Mouse (Mus musculus): ENCODE measurements around the gene Dynlt1c. TPM values are rescaled to one million over a fixed set of nuclear protein-coding genes. Genes with fewer than 3 reads are reported as not detected.
"Not testable (repeated sequence)": the region's sequence is repeated elsewhere in the genome, so short reads cannot be mapped to it uniquely, and the experiment has no call there.

Gene Dynlt1c
- polyA plus RNA-seq, 1 experiment from 2014 or later, result 70.8 TPM

DNA sequence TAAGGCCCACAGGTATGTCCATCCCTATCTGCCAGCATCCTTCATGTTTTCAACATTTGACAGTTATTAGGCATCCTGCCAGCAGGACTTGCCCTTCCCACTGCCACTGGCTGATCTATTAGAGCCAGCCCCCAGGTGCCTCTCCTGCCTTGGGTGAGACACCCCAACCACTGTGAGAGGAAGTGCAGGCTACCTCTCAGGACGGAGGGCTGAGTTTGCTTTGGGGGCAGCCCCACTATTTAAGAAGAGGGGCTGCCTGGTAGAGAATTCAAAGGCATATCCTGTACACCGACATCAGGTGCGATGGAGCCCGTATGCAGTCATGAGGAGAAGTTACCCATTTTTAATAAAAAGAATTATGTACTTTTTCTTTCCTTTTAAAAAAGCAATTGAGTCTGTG is 44.2 kb downstream of the Dynlt1c start:
- ATAC-seq (ENCODE audit: low FRiP score); H3K27ac ChIP-seq; H3K36me3 ChIP-seq; H3K27me3 ChIP-seq; H3K4me2 ChIP-seq (replicated peaks); H3K9ac ChIP-seq; H3K4me1 ChIP-seq; H3K4me3 ChIP-seq; H3K9me3 ChIP-seq (replicated peaks): not testable (repeated sequence)
- WGBS, result 83% methylated on average over 4 of the region's 4 CpGs

DNA sequence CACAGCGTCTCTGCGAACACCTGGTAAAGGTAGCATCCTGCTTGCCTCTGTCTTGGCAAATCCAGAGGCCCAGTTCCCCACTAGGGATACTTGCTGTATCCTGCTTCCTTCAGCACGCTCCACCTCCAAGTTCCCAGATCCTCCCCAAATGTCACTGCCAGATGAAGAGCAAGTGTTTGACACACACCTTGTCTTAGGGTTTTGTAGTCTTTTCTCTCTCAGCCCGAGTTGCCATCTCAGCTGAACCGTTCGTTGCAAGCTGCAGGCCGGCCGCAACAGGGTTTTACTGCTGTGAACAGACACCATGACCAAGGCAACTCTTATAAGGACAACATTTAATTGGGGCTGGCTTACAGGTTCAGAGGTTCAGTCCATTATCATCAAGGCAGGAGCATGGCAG is 45.4 kb downstream of the Dynlt1c start:
- not testable (repeated sequence) for H3K4me2 ChIP-seq (replicated peaks); H3K27me3 ChIP-seq; H3K4me3 ChIP-seq; H3K9me3 ChIP-seq (replicated peaks); H3K9ac ChIP-seq; H3K4me1 ChIP-seq; H3K27ac ChIP-seq; ATAC-seq (ENCODE audit: low FRiP score); H3K36me3 ChIP-seq
- WGBS, result 97% methylated on average over 8 of the region's 8 CpGs

DNA sequence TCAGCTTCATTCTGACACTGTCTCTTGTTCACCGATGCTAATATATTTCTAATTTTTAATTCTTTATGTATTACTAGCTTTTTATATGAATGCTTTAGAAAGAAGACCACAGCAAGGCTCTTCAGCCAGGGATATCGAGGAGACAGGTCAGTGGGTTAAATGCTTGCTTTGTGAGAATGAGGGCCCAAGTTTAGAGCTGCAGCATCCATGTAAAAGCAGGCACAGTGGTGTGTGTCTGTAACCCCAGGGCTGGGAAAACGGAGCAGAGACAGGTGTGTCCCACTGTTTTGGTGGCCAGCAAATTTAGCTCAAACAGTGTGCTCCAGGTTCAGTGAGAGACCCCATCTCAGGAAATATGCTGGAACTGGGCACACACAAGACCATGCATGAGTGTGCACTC is 46.0 kb downstream of the Dynlt1c start:
- H3K27me3 ChIP-seq; H3K4me2 ChIP-seq (replicated peaks); ATAC-seq (ENCODE audit: low FRiP score); H3K27ac ChIP-seq; H3K4me1 ChIP-seq; H3K36me3 ChIP-seq; H3K9ac ChIP-seq; H3K4me3 ChIP-seq; H3K9me3 ChIP-seq (replicated peaks): not testable (repeated sequence)
- WGBS, result 100% methylated on average over 3 of the region's 3 CpGs

DNA sequence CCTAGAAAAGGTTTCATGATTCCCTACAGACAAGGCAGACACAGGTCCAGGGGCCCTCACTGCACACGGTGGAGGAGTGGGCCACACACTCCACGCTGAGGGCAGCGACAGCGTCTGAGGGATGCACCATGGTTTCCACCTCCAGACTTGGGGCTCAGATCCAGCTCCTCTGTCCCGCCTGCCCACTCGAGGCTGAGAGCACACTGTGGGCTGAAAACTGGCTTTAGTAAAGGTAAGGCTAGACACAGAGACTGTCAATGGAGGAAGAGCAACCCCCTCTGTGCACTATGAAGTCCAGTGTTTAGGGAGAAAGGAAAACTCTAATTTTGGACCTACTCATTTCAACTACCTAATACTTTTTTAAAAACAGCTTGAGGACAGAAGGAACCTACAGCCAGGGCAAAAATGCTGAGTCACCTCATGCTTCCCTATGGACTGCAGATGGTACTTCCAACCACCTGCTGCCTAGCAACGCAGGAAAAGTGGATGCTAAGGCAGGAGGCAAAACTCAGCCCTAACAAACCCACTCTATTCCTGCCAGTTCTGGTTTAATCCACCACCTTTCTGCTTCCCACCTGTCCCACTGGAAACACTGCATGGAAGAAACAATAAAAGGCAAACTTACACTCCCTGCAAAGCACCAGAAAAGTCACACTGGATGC is 49.6 kb downstream of the Dynlt1c start:
- not testable (repeated sequence) for H3K4me3 ChIP-seq; ATAC-seq (ENCODE audit: low FRiP score); H3K9ac ChIP-seq; H3K9me3 ChIP-seq (replicated peaks); H3K27me3 ChIP-seq; H3K4me1 ChIP-seq; H3K4me2 ChIP-seq (replicated peaks); H3K36me3 ChIP-seq; H3K27ac ChIP-seq
- WGBS, result 86% methylated on average over 6 of the region's 7 CpGs

DNA sequence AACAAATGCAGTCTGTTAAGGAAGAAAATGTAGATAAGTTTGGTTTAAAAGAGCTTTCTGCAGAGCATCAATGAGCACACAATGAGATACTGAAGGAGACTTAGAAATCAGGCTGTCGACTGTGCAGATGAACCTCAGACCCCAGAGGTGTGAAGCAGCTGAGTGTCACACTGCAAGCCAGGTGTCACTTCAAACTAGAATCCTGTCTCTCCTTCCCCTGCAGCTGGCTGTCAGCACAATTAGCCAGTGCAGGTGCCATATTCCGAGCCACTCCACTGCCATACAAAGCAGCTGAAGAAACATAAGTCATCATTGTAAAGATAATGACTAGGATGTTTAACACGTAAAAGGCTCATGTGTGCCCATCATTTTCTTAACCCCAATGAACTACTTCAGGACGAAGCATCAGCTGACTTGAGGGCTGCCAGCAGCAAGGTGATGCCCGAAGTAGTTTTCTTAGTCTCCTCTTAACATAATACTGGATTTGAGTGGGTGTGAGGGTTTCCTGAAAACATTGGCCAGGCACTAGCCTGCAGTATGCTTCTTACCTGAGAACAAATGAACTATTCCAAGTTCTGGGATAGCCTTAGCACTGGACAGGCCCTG is 52.0 kb downstream of the Dynlt1c start:
- WGBS, result 93% methylated on average over 4 of the region's 5 CpGs
- not testable (repeated sequence) for H3K9ac ChIP-seq; ATAC-seq (ENCODE audit: low FRiP score)

DNA sequence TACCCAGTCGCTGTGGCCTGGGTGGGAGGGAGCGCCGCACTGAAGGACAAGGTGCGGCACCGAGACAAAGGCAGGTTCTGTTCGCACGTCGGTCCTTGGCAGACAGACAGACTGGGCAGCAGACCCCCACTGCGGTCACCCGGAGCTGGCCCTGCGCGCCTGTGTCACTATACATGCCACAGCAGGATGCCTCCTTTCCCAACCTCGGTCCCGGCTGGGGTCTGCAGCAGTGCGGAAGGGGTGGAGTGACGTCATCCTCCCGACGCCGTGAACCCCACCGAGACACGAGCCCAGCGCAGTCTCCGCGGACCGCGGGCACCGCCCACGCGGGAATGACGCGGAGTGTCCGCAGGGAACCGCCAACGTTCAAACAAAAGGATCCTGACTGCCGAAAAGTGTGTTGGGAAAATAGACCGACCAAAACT is 53.6 kb downstream of the Dynlt1c start:
- H3K9me3 ChIP-seq (replicated peaks); H3K36me3 ChIP-seq; H3K27me3 ChIP-seq; H3K4me1 ChIP-seq: not testable (repeated sequence)
- ATAC-seq (ENCODE audit: low FRiP score), result peak; percentile 95
- WGBS, result under 1% methylated on average over 36 of the region's 36 CpGs
- H3K4me3 ChIP-seq, result peak overlapping the region; percentile 44
- peak overlapping the region; percentile 62 for H3K9ac ChIP-seq
- H3K4me2 ChIP-seq (replicated peaks), result peak overlapping the region; percentile 45
- peak overlapping the region; percentile 83 for H3K27ac ChIP-seq

More for the DNA sequence above, 52.0 kb downstream of the Dynlt1c start:
- not testable (repeated sequence) for H3K27ac ChIP-seq; H3K9me3 ChIP-seq (replicated peaks); H3K4me3 ChIP-seq; H3K4me1 ChIP-seq; H3K27me3 ChIP-seq; H3K36me3 ChIP-seq; H3K4me2 ChIP-seq (replicated peaks)

DNA sequence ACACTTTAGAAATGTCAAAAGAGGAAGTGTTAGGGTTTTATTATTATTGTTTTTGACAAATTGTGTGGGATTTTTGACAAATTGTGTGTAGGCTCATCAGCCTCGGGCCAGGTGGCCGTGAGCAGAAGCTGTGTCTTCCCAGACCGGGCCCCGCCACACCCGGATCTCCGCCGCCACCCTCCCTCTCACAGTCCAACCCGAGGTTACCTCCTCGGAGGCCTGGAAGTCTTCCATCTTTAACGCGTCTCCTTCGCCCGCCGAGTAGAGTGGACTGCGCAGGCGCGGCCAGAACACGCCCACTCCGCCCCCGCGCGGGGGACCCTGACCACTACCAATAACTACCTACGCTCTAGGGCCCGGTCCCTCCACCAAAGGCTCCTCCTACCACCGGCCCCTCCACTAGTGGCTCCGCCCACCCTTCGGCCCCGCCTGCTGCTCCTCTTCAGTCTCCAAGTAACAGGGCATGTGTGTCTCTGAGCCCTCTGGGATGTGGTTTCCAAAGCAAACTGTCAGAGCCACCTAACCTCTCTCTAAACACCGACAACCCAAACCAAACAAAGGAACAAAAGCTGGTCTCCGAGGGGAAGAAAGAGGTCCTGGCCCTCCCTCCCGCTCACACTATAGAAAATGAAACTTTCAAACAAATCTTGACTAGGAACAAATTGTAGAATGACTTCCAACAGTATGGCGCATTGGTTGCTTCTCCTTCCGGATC is 54.3 kb downstream of the Dynlt1c start, which contains the start of gene Dynlt1f:
Gene Dynlt1f (minus strand): TSS at position 334 of the 715 bp plus-strand sequence.
- not testable (repeated sequence) for H3K36me3 ChIP-seq; H3K4me1 ChIP-seq; H3K27me3 ChIP-seq; H3K9me3 ChIP-seq (replicated peaks)
- peak; percentile 94 for ATAC-seq (ENCODE audit: low FRiP score)
- H3K4me3 ChIP-seq, result peak within 1 kb of the TSS; percentile 44
- H3K9ac ChIP-seq, result peak within 1 kb of the TSS; percentile 62
- H3K4me2 ChIP-seq (replicated peaks), result peak within 1 kb of the TSS; percentile 45
- peak within 1 kb of the TSS; percentile 83 for H3K27ac ChIP-seq
- 3% methylated on average over 24 of the region's 33 CpGs for WGBS

DNA sequence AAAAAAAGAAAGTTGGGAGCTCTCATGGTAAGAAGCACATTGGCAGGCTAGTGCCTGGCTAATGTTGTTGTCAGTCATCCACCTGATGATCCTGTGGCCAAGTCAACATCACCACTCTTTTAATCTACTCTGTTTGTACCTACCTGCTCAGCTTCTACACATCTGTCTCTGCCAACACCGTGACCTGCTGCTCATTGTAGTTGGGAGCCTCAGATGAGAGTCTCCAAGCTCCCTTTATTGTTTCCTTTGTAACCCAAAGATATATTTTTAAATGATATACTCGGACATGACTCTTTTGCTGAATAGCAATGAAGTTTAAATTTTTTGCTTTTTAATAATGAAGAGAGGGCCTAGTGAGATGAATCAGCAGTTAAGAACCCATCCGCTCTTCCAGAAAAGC is 55.0 kb downstream of the Dynlt1c start:
- H3K9me3 ChIP-seq (replicated peaks); H3K36me3 ChIP-seq; H3K27me3 ChIP-seq; H3K27ac ChIP-seq; H3K4me1 ChIP-seq; ATAC-seq (ENCODE audit: low FRiP score); H3K4me2 ChIP-seq (replicated peaks); H3K9ac ChIP-seq; H3K4me3 ChIP-seq: not testable (repeated sequence)
- whole genome bisulfite sequencing, result 96% methylated on average over 1 of the region's 3 CpGs

DNA sequence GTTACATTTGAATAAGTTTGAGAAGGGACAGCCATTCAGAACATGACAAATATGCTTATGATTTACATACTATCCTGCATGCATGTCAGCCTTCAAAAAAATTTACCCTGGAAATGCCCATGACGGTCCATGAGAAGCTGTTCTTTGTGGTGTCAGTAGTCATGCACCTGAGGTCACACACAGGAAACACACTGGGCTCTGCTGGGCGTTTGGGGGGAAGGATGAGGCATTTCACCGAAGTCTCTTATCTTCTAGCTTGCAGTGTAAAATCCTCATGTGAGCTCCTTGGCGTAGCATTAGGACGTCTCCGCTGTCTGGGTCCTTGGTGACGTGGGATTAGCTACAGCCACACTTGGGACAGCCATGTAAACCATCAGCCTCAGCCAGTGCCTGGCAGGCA is 57.3 kb downstream of the Dynlt1c start, which contains the start of gene Sytl3:
Gene Sytl3 (plus strand): TSS at position 293 of the 400 bp plus-strand sequence.
- H3K27ac ChIP-seq; H3K4me1 ChIP-seq; H3K4me2 ChIP-seq (replicated peaks); ATAC-seq (ENCODE audit: low FRiP score); H3K9me3 ChIP-seq (replicated peaks); H3K27me3 ChIP-seq; H3K9ac ChIP-seq; H3K4me3 ChIP-seq; H3K36me3 ChIP-seq: not testable (repeated sequence)
- WGBS, result 88% methylated on average over 5 of the region's 7 CpGs

Other genes starting within 250 kb of the Dynlt1c start
- gene Dynlt1b, start 171.6 kb upstream of the Dynlt1c start, polyA plus RNA-seq (2016; fragmentation: Nextera tagmentation; extraction: Ambion mirVana), result 850 and 876 TPM in 2 replicates
- 272 and 308 TPM in 2 replicates for gene Dynlt1f, start 54.2 kb downstream of the Dynlt1c start, polyA plus RNA-seq (2016; fragmentation: Nextera tagmentation; extraction: Ambion mirVana)
- gene Sytl3, start 57.4 kb downstream of the Dynlt1c start, polyA plus RNA-seq (2016; fragmentation: Nextera tagmentation; extraction: Ambion mirVana), result 0.46 TPM in 1 of 2 replicates, not detected in the other
- gene Ezr, start 181.1 kb downstream of the Dynlt1c start, polyA plus RNA-seq (2016; fragmentation: Nextera tagmentation; extraction: Ambion mirVana), result 97.9 and 103 TPM in 2 replicates

Data from hindbrain, embryonic 12.5 days (tissue).